Mouse (Mus musculus): ENCODE measurements around the gene Yjefn3.

- TF ChIP-seq CTCF (IDR thresholded peaks at IDR 0.05; ENCODE audit: control insufficient read depth, insufficient read depth, low read length) (no peak), POLR2A (IDR thresholded peaks at IDR 0.05; ENCODE audit: borderline replicate concordance, control insufficient read depth, low read depth, low read length) (no peak)
Measured at GRCm38 (mm10) chr8:69934582-69934981, 32.1 kb upstream of the Yjefn3 start.
